Mouse (Mus musculus): Measurements from ENCODE around the gene Sigirr. TPM values are rescaled to one million over a fixed set of nuclear protein-coding genes. Genes with fewer than 3 reads are reported as not detected.

The Sigirr gene
- total and polyA plus RNA-seq, 3 experiments = 8.3 to 17.5 TPM; not detected in 1

- no peaks in the 10 kb centered on the region for H3K9me3 ChIP-seq (replicated peaks; ENCODE audit: insufficient read depth, low read length)
- no peak overlapping the region for H3K4me3 ChIP-seq (ENCODE audit: control insufficient read depth in 1 of 2, insufficient read depth in 1 of 2, low read depth in 2 of 2, low read length in 2 of 2)
- TF ChIP-seq MAFK (IDR thresholded peaks at IDR 0.05; ENCODE audit: borderline replicate concordance, low read depth, low read length) (no peak), JUND (IDR thresholded peaks at IDR 0.05; ENCODE audit: low read depth, low read length) (no peak)
- no peak for DNase-seq (ENCODE audit: low read depth, low spot score)
- H3K4me1 ChIP-seq (ENCODE audit: control insufficient read depth in 1 of 2, insufficient read depth in 2 of 2, low read length in 2 of 2) = peaks cover 0 to 7% of the 10 kb centered on the region in 2 experiments; a peak in 3 of 4 replicates
- H3K36me3 ChIP-seq (ENCODE audit: control insufficient read depth in 1 of 2, insufficient read depth in 2 of 2, low read length in 2 of 2) = 0 out of 4 replicates have a peak, but pooled peaks cover 0 to 3% of the 10 kb centered on the region in 2 experiments
- H3K27ac ChIP-seq (ENCODE audit: control insufficient read depth, low read depth, low read length) = no peak overlapping the region
- H3K27me3 ChIP-seq (ENCODE audit: control insufficient read depth in 1 of 2, insufficient read depth in 2 of 2, low read length in 2 of 2) = no peaks in the 10 kb centered on the region
- H3K79me2 ChIP-seq (ENCODE audit: control insufficient read depth, insufficient read depth, low read length, poor library complexity) = no peaks in the 10 kb centered on the region
- no peak overlapping the region for H3K9ac ChIP-seq (ENCODE audit: control insufficient read depth, low read depth, low read length, poor library complexity, severe bottlenecking)
These were observed 48.4 kb downstream of the Sigirr start for GRCm38 (mm10) chr7:141052016-141052415.

GRCm38 (mm10) chr7:141051060-141051685 is 49.2 kb downstream of the Sigirr start:
- H3K4me1 ChIP-seq (ENCODE audit: control insufficient read depth in 1 of 2, insufficient read depth in 2 of 2, low read length in 2 of 2) = peaks cover 0 to 12% of the 10 kb centered on the region in 2 experiments; a peak in 3 of 4 replicates
- no peak overlapping the region for H3K9ac ChIP-seq (ENCODE audit: control insufficient read depth, low read depth, low read length, poor library complexity, severe bottlenecking)
- TF ChIP-seq NELFE (IDR thresholded peaks at IDR 0.05; ENCODE audit: low read depth, low read length) = no peak
- no peak for TF ChIP-seq ELF1 (IDR thresholded peaks at IDR 0.05; ENCODE audit: low read depth, low read length)
- no peak for TF ChIP-seq MXI1 (IDR thresholded peaks at IDR 0.05; ENCODE audit: low read depth, low read length)
- TF ChIP-seq POLR2AphosphoS5 (IDR thresholded peaks at IDR 0.05; ENCODE audit: borderline replicate concordance, low read depth, low read length) = no peak
- TF ChIP-seq SIN3A (IDR thresholded peaks at IDR 0.05; ENCODE audit: low read length) = no peak
- TF ChIP-seq TAL1 (IDR thresholded peaks at IDR 0.05; ENCODE audit: low read length) = no peak
- no peak for TF ChIP-seq UBTF (IDR thresholded peaks at IDR 0.05; ENCODE audit: borderline replicate concordance, insufficient read depth, low read depth, low read length)
- no peaks in the 10 kb centered on the region for H3K9me3 ChIP-seq (replicated peaks; ENCODE audit: insufficient read depth, low read length)
- no peak overlapping the region for H3K27ac ChIP-seq (ENCODE audit: control insufficient read depth, low read depth, low read length)
- H3K27me3 ChIP-seq (ENCODE audit: control insufficient read depth in 1 of 2, insufficient read depth in 2 of 2, low read length in 2 of 2) = no peaks in the 10 kb centered on the region
- H3K4me3 ChIP-seq (ENCODE audit: control insufficient read depth in 1 of 2, insufficient read depth in 1 of 2, low read depth in 2 of 2, low read length in 2 of 2) = no peak overlapping the region
- no peaks in the 10 kb centered on the region for H3K79me2 ChIP-seq (ENCODE audit: control insufficient read depth, insufficient read depth, low read length, poor library complexity)
- DNase-seq (ENCODE audit: low read depth, low spot score) = no peak
- 0 out of 4 replicates have a peak, but pooled peaks cover 0 to 3% of the 10 kb centered on the region in 2 experiments for H3K36me3 ChIP-seq (ENCODE audit: control insufficient read depth in 1 of 2, insufficient read depth in 2 of 2, low read length in 2 of 2)

GRCm38 (mm10) chr7:141049326-141049725 is 51.0 kb downstream of the Sigirr start:
- TF ChIP-seq POLR2AphosphoS2 (IDR thresholded peaks at IDR 0.05; ENCODE audit: low read length) = no peak
- TF ChIP-seq ZMIZ1 (IDR thresholded peaks at IDR 0.05; ENCODE audit: low read depth, low read length) = no peak
- TF ChIP-seq TAL1 (IDR thresholded peaks at IDR 0.05; ENCODE audit: low read length) = no peak
- no peak for TF ChIP-seq E2F4 (IDR thresholded peaks at IDR 0.05; ENCODE audit: borderline replicate concordance, low read depth, low read length)
- TF ChIP-seq SIN3A (IDR thresholded peaks at IDR 0.05; ENCODE audit: low read length) = no peak
- no peak for TF ChIP-seq MAFK (IDR thresholded peaks at IDR 0.05; ENCODE audit: borderline replicate concordance, low read depth, low read length)
- no peak for TF ChIP-seq POLR2AphosphoS5 (IDR thresholded peaks at IDR 0.05; ENCODE audit: borderline replicate concordance, low read depth, low read length)
- no peak for TF ChIP-seq ZKSCAN1 (IDR thresholded peaks at IDR 0.05; ENCODE audit: low read depth, low read length)
- Histone ChIP-seq H3K9me3 (replicated peaks; ENCODE audit: insufficient read depth, low read length) (no peaks in the 10 kb centered on the region), H3K9ac (ENCODE audit: control insufficient read depth, low read depth, low read length, poor library complexity, severe bottlenecking) (no peak overlapping the region), H3K36me3 (ENCODE audit: control insufficient read depth in 1 of 2, insufficient read depth in 2 of 2, low read length in 2 of 2) (0 out of 4 replicates have a peak, but pooled peaks cover 0 to 3% of the 10 kb centered on the region in 2 experiments), H3K79me2 (ENCODE audit: control insufficient read depth, insufficient read depth, low read length, poor library complexity) (no peaks in the 10 kb centered on the region), H3K27me3 (ENCODE audit: control insufficient read depth in 1 of 2, insufficient read depth in 2 of 2, low read length in 2 of 2) (no peaks in the 10 kb centered on the region), H3K27ac (ENCODE audit: control insufficient read depth, low read depth, low read length) (no peak overlapping the region), H3K4me1 (ENCODE audit: control insufficient read depth in 1 of 2, insufficient read depth in 2 of 2, low read length in 2 of 2) (peaks cover 0 to 12% of the 10 kb centered on the region in 2 experiments; a peak in 3 of 4 replicates), H3K4me3 (ENCODE audit: control insufficient read depth in 1 of 2, insufficient read depth in 1 of 2, low read depth in 2 of 2, low read length in 2 of 2) (no peak overlapping the region)
- DNase-seq (ENCODE audit: low read depth, low spot score) = no peak
